Mouse (Mus musculus) liver, postnatal 0 days (tissue): ENCODE results near the gene Gm49661.

Source experiments
- CTCF ChIP-seq: sonication (generic); IDR thresholded peaks from 2 replicates; pipeline ENCODE4 v1.5.1; 2016; ENCODE audit warnings: antibody characterized with exemption, low read depth
- EP300 ChIP-seq: IDR thresholded peaks from 2 replicates; pipeline ENCODE4 v1.6.1; 2016; ENCODE audit warnings: antibody characterized with exemption, low read depth, mild to moderate bottlenecking

DNA sequence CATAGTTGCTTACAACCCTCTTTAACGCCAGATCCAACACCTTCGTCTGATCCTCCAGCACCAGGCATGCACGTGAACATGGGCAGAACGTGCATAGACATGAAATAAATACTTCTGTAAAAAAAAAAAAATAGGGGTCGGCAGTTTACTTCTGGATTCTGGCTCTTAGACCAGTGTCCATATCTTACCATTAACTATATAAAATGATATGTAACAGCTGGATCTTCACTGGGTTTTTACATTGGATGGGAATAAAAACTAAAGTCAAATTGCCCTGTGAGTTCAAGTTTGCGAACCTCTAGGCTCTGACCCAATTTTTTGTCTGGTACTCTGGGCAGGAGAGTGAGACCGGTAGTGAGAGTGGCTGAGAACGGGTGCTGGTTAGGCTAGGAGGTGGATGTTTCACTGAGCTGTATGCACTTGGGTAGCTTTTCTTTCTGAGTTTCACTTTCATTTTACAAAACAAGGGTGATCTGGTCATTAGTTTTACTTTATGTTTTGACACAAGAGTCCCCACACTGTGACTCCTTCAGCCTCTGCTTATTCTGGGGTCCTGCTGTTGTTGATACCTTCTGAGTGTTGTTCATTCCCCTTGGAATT lies 5.4 kb upstream of the Gm49661 start:
- TF ChIP-seq CTCF (no peak), EP300 (no peak)
